Mouse (Mus musculus) neutrophil, adult 5-6 weeks (primary cell): ENCODE results near the gene Timm8b. TPM values are rescaled to one million over a fixed set of nuclear protein-coding genes. Genes with fewer than 3 reads are reported as not detected.

Experiments used
- ATAC-seq: fragments of 151-379, 151-347 bp; 2 replicates; pipeline ENCODE4 v1.8.0; 2017; ENCODE audit warnings: mild to moderate bottlenecking, moderate TSS enrichment; ENCODE audit not compliant: insufficient number of reproducible peaks, poor library complexity, low FRiP score, severe bottlenecking; ENCODE audit errors: extremely low read depth
- total RNA-seq: library from RNA; stranded (forward); fragments of 200-1000 nt; gene quantifications from 2 replicates; pipeline ENCODE4 v1.2.3, GENCODE M21; 2017

The Timm8b gene
- total RNA-seq = 68.5 and 70.9 TPM in 2 replicates

DNA sequence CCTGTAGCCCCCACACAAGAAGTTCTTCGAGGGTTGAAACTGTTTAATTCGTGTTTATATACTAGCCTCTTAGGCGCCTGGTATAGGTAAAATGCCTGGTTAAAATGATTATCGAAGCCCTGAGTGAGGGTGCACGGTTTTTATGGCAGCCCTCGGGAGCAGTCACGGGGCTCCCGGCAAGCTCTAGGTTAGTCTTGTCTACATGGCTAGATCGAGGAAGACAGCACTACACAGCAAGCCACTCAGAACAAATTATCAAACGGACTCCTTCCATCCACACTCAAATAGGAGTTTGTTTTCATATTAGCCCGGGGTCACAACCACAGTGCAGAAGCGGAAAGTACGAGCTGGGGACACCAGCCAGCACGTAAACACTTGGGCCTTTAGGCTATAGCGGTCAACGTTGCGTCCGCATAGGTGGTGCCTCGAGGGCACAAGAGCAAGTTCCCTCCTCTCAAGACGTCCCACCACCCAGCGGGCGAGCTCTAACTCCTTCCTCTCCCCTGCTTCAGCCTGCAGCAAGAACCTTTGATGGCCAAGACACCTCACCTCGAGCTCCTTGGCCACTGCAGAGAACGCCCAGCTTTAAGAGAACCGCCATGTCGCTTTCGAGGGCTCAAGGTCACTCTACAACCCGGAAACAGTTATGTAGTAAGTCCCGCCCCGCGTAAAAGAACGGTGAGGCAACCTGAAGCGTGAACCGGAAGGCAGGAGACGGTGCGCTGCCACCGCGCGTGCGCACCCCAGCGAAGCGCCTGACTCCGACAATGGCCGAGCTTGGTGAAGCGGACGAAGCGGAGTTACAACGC, at the start of gene Timm8b, which contains the start of gene Sdhd:
Gene Timm8b, plus strand, starts transcription at position 722 of the 809 bp plus-strand sequence.
Gene Sdhd, minus strand, starts transcription at position 624 of the 809 bp plus-strand sequence.
- peak; percentile 96 for ATAC-seq

DNA sequence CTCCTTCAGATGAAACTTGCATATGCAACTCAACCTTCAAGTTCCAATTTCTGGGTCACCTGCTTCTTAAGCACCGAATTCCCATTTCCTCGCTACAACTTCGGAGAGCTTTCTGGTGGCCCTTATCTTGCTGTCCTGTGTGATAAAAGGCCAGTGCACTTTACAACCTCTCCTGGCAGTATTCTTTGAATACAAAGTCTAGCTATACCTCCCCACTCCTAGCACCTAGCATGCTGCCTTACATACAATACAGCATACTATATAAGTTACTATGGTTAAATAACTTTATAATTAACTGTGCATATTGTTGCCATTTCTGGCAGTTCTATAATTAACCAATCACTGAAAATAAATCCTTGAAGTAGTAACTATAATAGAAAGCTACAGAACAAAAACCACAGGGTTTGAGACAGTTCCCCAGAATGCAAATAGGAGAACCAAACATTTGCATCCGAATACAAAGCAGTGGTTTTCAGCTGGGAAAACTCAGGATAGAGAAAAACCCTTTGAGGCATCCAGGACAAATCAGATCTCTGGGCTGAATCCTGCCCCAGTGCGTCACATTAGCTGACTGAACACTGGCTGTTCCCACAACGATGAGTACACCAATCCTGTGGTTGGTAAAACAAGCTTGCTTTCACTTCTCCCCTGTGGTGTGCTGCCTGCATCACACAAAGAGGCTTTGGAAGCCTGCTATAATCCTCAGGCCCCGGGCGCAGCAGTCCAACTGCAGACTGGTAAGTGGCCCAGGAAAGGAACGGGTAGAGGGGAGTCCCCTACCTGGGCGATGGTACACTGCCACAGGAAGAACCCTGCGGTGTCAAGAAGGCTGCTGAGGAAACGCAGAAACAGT, 49.2 kb upstream of the Timm8b start, which contains the start of gene Il18:
Gene Il18, plus strand, starts transcription at position 587 of the 853 bp plus-strand sequence.
- ATAC-seq = peak; percentile 80

DNA sequence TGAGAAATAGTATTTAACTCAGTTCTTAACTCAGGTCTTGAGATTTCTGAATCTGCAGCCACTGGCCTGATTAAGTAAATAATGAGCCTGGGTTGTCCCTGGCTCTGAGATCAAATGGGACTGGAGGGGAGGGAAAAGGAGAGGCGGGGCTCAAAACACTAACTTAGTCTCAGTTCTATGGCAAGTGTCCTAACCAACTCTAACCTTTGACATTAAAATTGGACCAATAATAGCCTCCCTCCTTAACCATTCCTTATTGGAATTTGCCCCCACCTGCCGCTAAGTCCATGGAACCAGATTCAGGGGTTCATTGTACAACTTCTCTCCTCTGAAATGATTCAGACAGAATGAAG, 48.6 kb upstream of the Timm8b start, which contains the start of gene Bco2:
Gene Bco2, minus strand, starts transcription at position 88 of the 353 bp plus-strand sequence.
- no peak for ATAC-seq

DNA sequence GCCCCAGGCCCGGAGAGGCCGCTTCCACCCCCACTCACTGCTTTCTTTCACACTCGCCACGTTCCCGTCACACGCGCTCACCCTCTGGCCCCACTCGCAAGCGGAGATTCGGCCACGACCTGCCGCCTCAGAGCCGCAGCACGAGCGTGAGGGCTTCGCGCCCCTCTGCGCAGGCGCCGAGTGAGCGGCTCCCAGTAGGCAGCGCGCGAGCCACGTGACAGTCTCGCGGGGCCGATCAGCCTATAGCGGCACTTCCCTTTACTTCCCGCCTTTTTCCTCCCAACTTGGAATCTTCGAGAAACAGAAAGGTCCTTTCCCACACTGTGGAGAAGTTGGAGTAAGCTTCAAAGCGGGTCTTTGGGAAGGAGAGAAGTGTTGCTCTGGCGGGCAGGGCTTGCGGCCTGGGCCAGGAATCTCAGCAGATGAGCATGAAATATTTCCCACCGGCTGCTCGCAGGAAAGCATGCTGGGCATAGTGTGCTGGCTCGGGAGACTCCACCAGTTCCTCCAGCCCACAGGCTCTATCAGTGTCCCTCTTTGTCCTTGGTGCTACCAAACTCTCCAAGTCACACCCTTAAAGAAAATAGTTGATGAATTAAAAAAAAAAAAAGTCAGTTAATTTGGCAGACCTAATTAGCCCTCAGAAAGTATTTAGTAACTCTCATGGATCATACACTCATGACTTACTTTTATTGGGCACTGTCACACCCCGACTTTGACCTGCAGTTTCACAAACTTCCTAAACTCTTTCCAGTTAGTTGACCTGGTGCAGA, 42.4 kb upstream of the Timm8b start, which contains the start of gene Tex12:
Gene Tex12, minus strand, starts transcription at position 181 of the 773 bp plus-strand sequence.
- ATAC-seq = no peak

DNA sequence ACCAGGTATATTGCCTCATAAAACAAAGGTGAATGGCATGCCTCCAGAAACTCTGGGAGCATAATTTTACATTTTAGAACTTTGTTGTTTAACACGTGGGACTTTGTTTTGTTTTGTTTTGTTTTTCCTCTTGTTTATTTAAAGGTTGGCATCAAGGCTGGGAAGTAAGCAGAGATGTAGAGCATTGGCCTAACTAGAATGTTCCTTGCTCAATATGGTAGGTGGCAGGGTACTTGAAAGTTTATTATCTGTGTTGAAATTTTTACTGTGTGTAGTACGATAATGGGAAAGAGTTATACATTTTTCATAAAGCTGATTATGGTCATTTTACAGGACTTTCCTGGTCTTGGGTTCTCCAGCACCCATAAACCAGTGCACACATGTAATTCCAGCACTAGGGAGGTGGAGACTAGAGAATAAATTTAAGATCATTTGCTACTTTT, 41.8 kb upstream of the Timm8b start:
- ATAC-seq = no peak

DNA sequence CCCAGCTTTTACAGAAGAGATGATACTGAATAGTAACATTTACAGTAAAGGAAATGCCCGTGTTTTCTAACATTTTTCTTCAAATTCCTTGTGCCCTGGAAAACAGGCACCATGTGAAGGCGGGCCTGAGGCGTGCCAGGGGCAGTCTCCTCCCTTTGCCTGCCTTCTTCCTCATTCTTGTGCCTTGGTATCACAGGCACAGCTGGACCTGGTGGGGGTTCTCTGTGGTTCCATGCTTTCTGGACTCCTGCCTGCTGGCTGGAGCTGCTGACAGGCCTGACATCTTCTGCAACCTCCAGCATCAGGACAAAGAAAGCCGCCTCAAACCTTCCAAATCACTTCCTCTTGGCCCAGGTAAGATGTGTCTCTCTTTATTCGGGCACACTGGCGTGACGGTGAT, 38.5 kb upstream of the Timm8b start:
- ATAC-seq = no peak

DNA sequence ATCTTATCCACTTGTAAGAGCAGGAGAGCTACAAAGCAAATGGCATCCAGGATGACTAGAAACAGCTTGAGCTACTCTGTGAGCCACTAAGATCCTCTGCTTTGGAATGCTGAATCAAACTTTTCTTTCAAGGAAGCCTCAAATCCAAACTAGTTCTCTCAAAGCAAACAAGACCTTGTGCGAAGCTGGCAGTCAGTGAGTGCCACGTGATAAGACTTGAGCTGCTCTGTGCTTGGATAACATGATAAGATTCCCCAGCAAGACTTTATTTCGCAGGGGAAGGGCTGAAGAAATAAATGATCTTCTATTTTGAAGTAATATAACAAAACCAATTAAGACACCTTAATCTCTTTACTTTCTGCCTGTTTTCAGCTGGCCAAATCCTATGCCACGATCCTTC, 37.8 kb upstream of the Timm8b start:
- no peak for ATAC-seq

DNA sequence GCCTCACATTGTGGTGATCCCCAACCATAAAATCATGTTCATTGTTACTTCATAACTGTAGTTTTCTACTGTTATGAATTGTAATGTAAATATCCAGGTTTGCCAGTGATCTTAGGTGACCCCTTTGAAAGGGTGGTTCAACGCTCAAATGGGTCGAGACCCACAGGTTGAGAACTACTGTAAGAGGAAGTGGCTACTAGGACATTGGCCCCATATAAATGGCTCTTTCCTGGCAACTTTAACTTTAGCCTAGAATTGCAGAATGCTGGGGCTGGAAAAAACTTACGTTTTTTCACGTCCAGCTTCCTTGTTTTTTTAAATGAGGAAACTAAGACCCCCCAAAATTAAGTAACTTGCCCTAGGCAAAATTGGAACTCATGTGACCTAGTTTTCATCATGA, 36.3 kb upstream of the Timm8b start:
- no peak for ATAC-seq

DNA sequence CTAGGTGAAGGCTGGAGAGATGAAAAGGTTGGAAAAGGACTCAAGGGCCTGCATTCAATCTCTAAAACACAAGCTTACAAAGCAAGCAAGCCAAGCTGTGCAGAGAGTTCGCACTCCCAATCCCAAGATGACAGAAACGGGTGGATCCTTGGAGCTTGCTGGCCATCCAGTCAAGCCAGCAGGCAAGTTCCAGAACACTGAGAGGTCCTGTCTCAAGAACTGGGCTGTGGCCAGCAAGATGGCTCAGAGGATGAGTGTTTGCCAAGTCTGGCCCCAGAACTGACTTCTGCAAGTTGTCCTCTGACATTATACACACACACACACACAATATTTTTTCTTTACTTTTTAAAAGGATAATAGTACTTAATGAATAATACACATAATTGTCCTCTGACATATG, 35.8 kb upstream of the Timm8b start:
- no peak for ATAC-seq

DNA sequence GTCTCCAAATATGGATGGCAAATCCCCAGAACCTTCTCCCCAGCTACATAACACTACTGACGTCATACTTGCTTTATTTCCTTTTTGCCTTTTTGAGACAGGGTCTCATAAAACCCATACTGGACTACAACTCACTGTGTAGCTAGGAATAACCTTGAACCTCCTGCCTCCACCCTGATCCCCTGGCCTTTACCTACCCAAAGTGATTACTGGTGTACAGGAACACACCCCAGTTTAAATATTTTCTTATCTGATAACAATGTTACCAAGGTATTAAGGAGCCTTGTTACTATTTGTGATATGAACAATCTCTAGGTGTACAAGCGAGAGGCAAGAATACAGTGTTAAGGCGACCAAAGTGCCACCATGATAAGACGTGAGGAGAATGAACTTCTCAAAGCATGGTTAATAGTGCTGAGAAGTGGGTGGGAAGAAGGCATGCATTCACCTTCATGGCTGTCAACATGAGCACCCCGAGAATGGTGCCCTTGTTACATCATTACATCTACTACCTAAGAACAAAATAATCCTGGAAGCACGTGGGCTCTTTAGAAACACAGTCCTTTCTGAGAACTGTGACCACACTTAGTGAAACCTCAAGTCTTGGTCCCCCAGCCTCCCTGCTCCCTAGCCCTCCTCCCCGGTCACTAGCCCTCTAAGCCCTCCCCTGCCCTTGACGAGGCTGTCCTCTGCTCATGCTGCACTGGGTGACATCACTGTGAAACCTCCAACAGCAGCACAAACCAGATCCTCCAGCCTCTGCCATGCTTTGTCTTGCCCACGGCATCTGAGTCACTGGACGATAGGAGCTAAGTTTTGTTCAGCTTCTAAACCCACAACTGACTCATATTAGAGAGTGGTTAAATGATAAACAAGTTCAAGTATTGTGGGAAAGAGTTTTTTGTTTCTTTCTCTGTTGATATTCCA, 33.8 kb upstream of the Timm8b start:
- ATAC-seq = no peak

DNA sequence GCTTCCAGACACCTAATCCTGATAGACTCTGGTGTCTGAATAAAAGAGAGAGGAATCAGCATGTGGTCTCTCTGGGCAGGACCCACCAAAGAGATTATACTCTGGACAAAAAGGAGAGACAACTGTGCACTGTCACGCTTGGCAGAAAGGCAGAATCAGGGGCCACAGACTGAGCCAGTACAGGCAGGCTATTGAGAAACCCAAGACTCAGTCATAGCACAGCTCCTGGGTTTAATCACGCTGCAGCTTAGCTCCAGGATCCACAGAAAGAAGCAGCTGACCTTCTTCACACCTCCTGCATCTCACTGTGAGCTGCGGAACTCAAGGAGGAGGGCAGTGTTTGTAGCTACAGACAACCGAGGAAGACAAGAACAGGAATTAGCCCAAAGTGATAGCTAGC, 23.3 kb upstream of the Timm8b start:
- ATAC-seq = no peak

DNA sequence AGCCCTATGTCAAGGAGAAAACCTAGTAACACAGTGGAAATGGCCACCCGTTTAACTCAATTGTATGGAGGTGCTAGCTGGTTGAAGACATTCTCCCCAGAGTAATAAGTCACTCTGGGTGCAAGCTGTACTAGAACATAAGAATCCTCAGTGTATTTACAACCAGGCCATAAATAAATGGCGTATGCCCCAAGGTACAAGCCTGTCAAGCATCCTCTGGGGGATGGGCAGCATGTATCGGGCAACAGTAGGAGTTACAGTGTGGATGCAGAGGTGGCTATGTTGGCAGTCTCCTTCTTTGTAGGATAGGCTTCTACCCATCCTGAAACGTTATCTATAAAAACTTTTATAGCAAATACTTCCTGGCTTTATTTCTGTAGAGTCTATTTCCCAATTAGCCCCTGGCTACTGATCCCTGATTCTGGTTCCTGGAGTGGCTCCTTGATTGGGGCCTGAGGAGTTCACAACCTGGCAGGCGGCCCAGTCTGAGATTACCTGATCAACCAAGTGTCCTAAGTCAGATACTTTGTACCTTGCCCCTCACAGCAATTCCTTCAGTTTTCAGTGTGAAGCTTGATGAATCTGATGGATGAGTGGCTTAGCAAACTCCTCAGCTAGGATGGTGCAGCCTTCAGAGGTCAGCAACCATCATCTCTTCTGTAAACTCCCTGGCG, 18.4 kb upstream of the Timm8b start:
- ATAC-seq = no peak

DNA sequence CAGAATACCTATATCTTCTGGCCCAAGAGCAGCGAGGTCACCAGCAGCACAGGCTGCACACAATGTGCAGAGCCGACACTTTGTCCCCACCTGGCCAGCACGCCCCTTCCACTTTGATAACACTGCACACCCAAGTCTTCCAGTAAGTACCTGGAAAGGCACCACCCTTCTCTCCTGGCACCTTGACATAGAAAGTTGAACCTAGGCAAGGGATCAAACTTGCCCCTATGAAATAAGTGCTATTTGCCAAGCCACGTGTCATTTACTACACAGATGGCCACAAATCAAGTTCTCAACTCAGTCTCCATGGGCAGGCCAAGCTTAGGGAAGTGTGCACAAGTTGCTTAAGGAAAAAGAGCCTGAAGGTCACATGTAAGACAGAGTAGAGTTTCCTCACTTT, 16.8 kb upstream of the Timm8b start:
- ATAC-seq = no peak

DNA sequence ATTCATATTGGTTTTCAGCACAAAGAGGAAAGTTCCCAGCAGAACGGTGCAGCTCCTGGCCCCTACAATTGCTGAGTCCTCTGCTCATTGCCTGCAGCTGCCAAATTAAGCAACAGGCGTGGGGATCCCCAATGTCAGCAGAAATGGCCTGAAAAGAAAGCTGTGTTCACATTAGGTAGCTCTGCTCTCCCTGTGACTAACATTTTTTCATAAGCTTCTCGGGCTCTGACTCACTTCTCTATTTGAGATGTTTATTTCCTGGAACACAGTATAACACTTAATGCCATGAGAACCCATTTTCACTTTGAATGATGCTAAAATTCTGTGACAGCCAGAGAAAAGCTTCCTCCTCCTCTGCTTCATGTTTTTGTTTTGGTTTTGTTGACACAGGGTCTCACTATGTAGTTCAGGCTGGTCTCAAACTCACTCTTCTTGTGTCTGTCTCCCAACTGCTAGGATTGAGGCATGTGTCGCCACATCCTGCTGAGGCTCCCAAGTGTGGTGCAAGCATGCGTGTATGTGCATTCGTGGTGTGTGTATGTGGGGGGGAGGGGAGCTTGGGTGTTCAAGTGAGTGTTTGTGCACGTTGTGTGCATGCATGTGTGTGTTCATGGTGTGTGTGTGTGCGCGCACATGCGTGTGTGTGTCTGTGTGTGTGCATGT, 12.7 kb upstream of the Timm8b start:
- ATAC-seq = peak; percentile 59

DNA sequence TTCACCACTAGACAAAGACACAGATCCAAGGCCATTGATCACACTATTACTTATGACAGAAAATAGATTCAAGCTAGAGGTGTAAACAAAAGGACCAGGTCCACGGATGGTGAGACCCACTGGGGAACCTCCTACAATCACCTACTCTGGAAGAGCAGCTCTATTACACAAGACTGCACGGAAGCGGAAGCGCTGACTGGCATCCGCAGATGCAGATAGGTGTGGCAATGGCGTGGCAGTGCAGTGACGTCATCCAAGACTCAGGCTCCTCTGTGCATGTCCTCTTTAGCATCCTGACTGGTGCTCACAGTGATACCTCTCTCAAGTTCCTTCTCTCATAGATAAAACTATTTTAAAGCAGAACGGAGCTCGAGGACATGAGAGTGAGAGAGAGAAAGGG, 10.8 kb upstream of the Timm8b start:
- peak; percentile 91 for ATAC-seq

DNA sequence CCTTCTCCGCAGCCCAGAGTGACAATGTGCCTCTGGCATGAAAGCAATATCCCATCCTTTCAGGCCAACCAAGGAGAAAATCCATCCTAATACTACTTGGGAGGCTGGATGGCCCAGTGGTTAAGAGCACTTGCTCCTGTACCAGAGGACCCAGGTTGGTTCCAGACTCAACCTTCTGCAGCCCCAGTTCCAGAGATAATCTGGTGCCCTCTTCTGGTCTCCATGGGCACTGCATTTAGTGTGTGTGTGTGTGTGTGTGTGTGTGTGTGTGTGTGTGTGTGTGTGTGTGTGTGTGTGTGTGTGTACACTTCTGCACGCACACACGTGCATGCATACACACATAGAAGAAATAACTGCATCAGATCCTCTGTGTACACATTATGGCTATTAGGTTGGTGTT, 10.2 kb upstream of the Timm8b start:
- peak; percentile 45; the same call in 1 of the 2 replicates for ATAC-seq

DNA sequence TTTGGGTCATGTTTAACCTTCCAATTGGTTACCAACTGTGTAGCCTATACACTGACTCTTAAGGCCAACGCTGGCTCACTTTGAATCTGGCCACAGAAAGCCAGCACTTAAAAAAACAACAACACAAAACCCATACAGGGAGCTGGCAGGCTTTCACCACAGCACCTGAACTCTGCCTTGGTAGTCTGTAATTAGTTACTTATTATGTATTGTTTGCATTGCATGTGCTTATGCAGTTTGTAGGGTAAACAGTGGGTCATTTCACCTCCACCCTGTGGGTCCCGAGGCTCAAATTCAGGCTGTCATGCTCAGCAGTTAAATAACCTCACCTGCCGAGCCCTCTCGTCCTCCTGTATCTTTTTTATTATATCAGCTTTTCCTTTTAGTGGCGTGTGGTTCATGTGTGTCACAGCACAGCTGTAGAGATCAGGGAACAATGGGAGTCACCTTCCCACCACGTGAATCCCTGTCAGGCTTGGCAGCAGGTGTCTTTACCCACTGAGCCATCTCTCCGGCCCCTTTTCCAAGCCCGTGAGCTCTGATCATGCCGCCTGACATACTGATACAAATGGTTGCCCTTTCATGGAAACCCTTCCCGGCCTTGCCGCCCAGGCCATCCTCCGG, 8.8 kb upstream of the Timm8b start:
- ATAC-seq = no peak
